Mouse (Mus musculus): ENCODE measurements around the gene Slc36a1.

The Slc36a1 gene

GRCm38 (mm10) chr11:55274756-55275155 is 70.6 kb downstream of the Slc36a1 start:
- DNase-seq (ENCODE audit: low spot score), result no peak

Measured in urinary bladder, postnatal 25 days (tissue).